7 mouse cellular contexts compared by ENCODE assay signal in genomic region chr6:8259004-8259666, GRCm38 (mm10). TPM values are rescaled to one million over a fixed set of nuclear protein-coding genes. Genes with fewer than 3 reads are reported as not detected.
A peak's percentile ranks its signal among the peaks of the same experiment; 100 is the strongest.
DNase-seq lines count a peak whose midpoint lies in the region; ATAC-seq and TF ChIP-seq lines count a peak whose summit lies in the region.

Gene Rpa3 (minus strand): TSS chr6:8259173.
Gene Umad1 (plus strand): TSS chr6:8259288.
Gene Gm45062 (plus strand): TSS chr6:8259450.

- peaks cover 16% of the 10 kb centered on the region for H3K4me1 ChIP-seq in embryonic facial prominence, embryonic 10.5 days
- no peaks in the 10 kb centered on the region for H3K4me1 ChIP-seq in intestine, postnatal 0 days (replicated peaks; ENCODE audit: control insufficient read depth, insufficient read depth, low read length)
- H3K4me1 ChIP-seq in midbrain, embryonic 12.5 days: peaks cover 17% of the 10 kb centered on the region
- H3K4me1 ChIP-seq in small intestine, adult 2 months (ENCODE audit: control insufficient read depth, insufficient read depth, insufficient read length, low read length): no peaks in the 10 kb centered on the region

- peaks cover 25% of the 10 kb centered on the region for H3K36me3 ChIP-seq in embryonic facial prominence, embryonic 10.5 days (replicated peaks)
- H3K36me3 ChIP-seq in intestine, postnatal 0 days (ENCODE audit: control insufficient read depth, insufficient read depth): 0 out of 2 replicates have a peak, but pooled peaks cover 5% of the 10 kb centered on the region
- 0 out of 2 replicates have a peak, but pooled peaks cover 3% of the 10 kb centered on the region for H3K36me3 ChIP-seq in midbrain, embryonic 12.5 days
- 0 out of 2 replicates have a peak, but pooled peaks cover 4% of the 10 kb centered on the region for H3K36me3 ChIP-seq in small intestine, adult 2 months (ENCODE audit: control insufficient read depth, insufficient read depth, low read length)

- H3K27ac ChIP-seq in embryonic facial prominence, embryonic 10.5 days (replicated peaks): peak within 1 kb of the TSS; percentile 88
- peak within 1 kb of the TSS; percentile 82 for H3K27ac ChIP-seq in intestine, postnatal 0 days (ENCODE audit: low read depth, low read length)
- H3K27ac ChIP-seq in midbrain, embryonic 12.5 days (replicated peaks): peak within 1 kb of the TSS; percentile 80
- H3K27ac ChIP-seq in small intestine, adult 2 months (ENCODE audit: insufficient read depth, low read depth, low read length): peak within 1 kb of the TSS; percentile 88

- TF ChIP-seq POLR2A in small intestine, adult 2 months (IDR thresholded peaks at IDR 0.05; ENCODE audit: low read depth, low read length): peak; percentile 61

- H3K4me3 ChIP-seq in embryonic facial prominence, embryonic 10.5 days: peak within 1 kb of the TSS; percentile 82
- peak within 1 kb of the TSS; percentile 93 for H3K4me3 ChIP-seq in intestine, postnatal 0 days (ENCODE audit: low read depth, low read length)
- H3K4me3 ChIP-seq in midbrain, embryonic 12.5 days: peak within 1 kb of the TSS; percentile 80
- peak within 1 kb of the TSS; percentile 94 for H3K4me3 ChIP-seq in small intestine, adult 2 months (ENCODE audit: low read depth, low read length)

- H3K27me3 ChIP-seq in embryonic facial prominence, embryonic 10.5 days (replicated peaks; ENCODE audit: low read depth, poor library complexity, severe bottlenecking): no peaks in the 10 kb centered on the region
- H3K27me3 ChIP-seq in intestine, postnatal 0 days (replicated peaks; ENCODE audit: control insufficient read depth, insufficient read depth, low read length): no peaks in the 10 kb centered on the region
- H3K27me3 ChIP-seq in midbrain, embryonic 12.5 days: no peaks in the 10 kb centered on the region
- H3K27me3 ChIP-seq in small intestine, adult 2 months (ENCODE audit: control insufficient read depth, insufficient read depth, low read length): no peaks in the 10 kb centered on the region

- TF ChIP-seq CTCF in intestine, postnatal 0 days (IDR thresholded peaks at IDR 0.05; ENCODE audit: low read depth): no peak
- TF ChIP-seq CTCF in small intestine, adult 2 months (IDR thresholded peaks at IDR 0.05; ENCODE audit: extremely low read depth, insufficient read length, insufficient replicate concordance, low read depth, low read length): no peak

- no peaks in the 10 kb centered on the region for H3K9me3 ChIP-seq in embryonic facial prominence, embryonic 10.5 days
- H3K9me3 ChIP-seq in intestine, postnatal 0 days (ENCODE audit: control insufficient read depth): no peaks in the 10 kb centered on the region
- H3K9me3 ChIP-seq in midbrain, embryonic 12.5 days: no peaks in the 10 kb centered on the region

- WGBS in embryonic facial prominence, embryonic 10.5 days: under 1% methylated on average over 64 of the region's 64 CpGs
- WGBS in intestine, postnatal 0 days: under 1% methylated on average over 64 of the region's 64 CpGs
- WGBS in midbrain, embryonic 12.5 days: under 1% methylated on average over 64 of the region's 64 CpGs
- under 1% methylated on average over 64 of the region's 64 CpGs for WGBS in small intestine, adult 2 months

- ATAC-seq in intestine, postnatal 0 days: peak; percentile 100
- peak; percentile 100 for ATAC-seq in midbrain, embryonic 12.5 days (ENCODE audit: low FRiP score, low read depth)

- peak within 1 kb of the TSS; percentile 81 for H3K9ac ChIP-seq in intestine, postnatal 0 days (ENCODE audit: low read depth, low read length)
- H3K9ac ChIP-seq in midbrain, embryonic 12.5 days (replicated peaks): peak within 1 kb of the TSS; percentile 78

- peak; percentile 97 for DNase-seq in adrenal gland, postnatal 10 days
- peak; percentile 98 for DNase-seq in embryonic facial prominence, embryonic 10.5 days (ENCODE audit: low spot score)
- DNase-seq in gonadal fat pad, adult 2 months (ENCODE audit: low read depth): peak; percentile 66
- peak; percentile 98 for DNase-seq in left cerebral cortex, postnatal 4 days

- intact Hi-C loops in left cerebral cortex, postnatal 4 days (cut with DNase I): no loop called here

- peak within 1 kb of the TSS; percentile 90 for H3K4me2 ChIP-seq in intestine, postnatal 0 days (replicated peaks; ENCODE audit: low read depth)
- peak within 1 kb of the TSS; percentile 82 for H3K4me2 ChIP-seq in midbrain, embryonic 12.5 days (replicated peaks)

RNA-seq across cellular contexts. Expression of gene Rpa3, which starts in this region (rescaled TPM):
- total RNA-seq in adrenal gland, postnatal 10 days (2021): 10 to 100 TPM; 40.0 to 47.4 TPM
- polyA plus RNA-seq in embryonic facial prominence, embryonic 10.5 days (2016; fragmentation: Nextera tagmentation; extraction: Ambion mirVana): 204 and 210 TPM in 2 replicates
- 5.2 and 5.3 TPM in 2 replicates for polyA plus RNA-seq in gonadal fat pad, adult 2 months (2012; rRNA removed)
- polyA plus RNA-seq in intestine, postnatal 0 days (2015; fragmentation: Nextera tagmentation; extraction: Ambion mirVana): 78.5 and 83.2 TPM in 2 replicates
- 10 to 100 TPM; 16.0 to 23.0 TPM for total RNA-seq in left cerebral cortex, postnatal 4 days (2021)
- 149 and 155 TPM in 2 replicates for polyA plus RNA-seq in midbrain, embryonic 12.5 days (2016; fragmentation: Nextera tagmentation; extraction: Ambion mirVana)
- 0.39 and 0.41 TPM in 2 replicates for polyA plus RNA-seq in small intestine, adult 2 months (2012; rRNA removed)

RNA-seq across cellular contexts. Expression of gene Umad1, which starts in this region (rescaled TPM):
- 10 to 100 TPM; 10.1 to 11.5 TPM for total RNA-seq in adrenal gland, postnatal 10 days (2021)
- 15.4 and 19.2 TPM in 2 replicates for polyA plus RNA-seq in embryonic facial prominence, embryonic 10.5 days (2016; fragmentation: Nextera tagmentation; extraction: Ambion mirVana)
- polyA plus RNA-seq in gonadal fat pad, adult 2 months (2012; rRNA removed): 12.4 and 15.6 TPM in 2 replicates
- polyA plus RNA-seq in intestine, postnatal 0 days (2015; fragmentation: Nextera tagmentation; extraction: Ambion mirVana): 24.0 and 25.1 TPM in 2 replicates
- total RNA-seq in left cerebral cortex, postnatal 4 days (2021): 10 to 100 TPM; 27.3 to 27.7 TPM
- 29.7 and 32.1 TPM in 2 replicates for polyA plus RNA-seq in midbrain, embryonic 12.5 days (2016; fragmentation: Nextera tagmentation; extraction: Ambion mirVana)
- 6.4 and 9.0 TPM in 2 replicates for polyA plus RNA-seq in small intestine, adult 2 months (2012; rRNA removed)

RNA-seq across cellular contexts. Expression of gene Gm45062, which starts in this region (rescaled TPM):
- total RNA-seq in adrenal gland, postnatal 10 days (2021): 1 to 10 TPM; 1.4 to 2.1 TPM
- polyA plus RNA-seq in embryonic facial prominence, embryonic 10.5 days (2016; fragmentation: Nextera tagmentation; extraction: Ambion mirVana): 6.9 and 7.1 TPM in 2 replicates
- polyA plus RNA-seq in gonadal fat pad, adult 2 months (2012; rRNA removed): 0.63 and 1.5 TPM in 2 replicates
- 0.30 and 0.75 TPM in 2 replicates for polyA plus RNA-seq in intestine, postnatal 0 days (2015; fragmentation: Nextera tagmentation; extraction: Ambion mirVana)
- total RNA-seq in left cerebral cortex, postnatal 4 days (2021): 1 to 10 TPM; 5.1 to 6.4 TPM
- 15.8 and 20.5 TPM in 2 replicates for polyA plus RNA-seq in midbrain, embryonic 12.5 days (2016; fragmentation: Nextera tagmentation; extraction: Ambion mirVana)
- not detected in 2 replicates for polyA plus RNA-seq in small intestine, adult 2 months (2012; rRNA removed)

Comparison
In these comparisons a context has a peak if more than half of its experiments do, and no peak if none do; other contexts are left out.
1. Peak in every context shown above with its lines: DNase-seq, ATAC-seq, H3K4me3 ChIP-seq and H3K27ac ChIP-seq.
2. RNA of gene Rpa3 (polyA plus RNA-seq): 204 to 210 TPM in embryonic facial prominence, embryonic 10.5 days, 149 to 155 TPM in midbrain, embryonic 12.5 days and 78.5 to 83.2 TPM in intestine, postnatal 0 days; 5.2 to 5.3 TPM in gonadal fat pad, adult 2 months and 0.39 to 0.41 TPM in small intestine, adult 2 months; every median in the first group is over 10 times any median in the second.